Mouse (Mus musculus): ENCODE data around the gene Rhou.

Gene Rhou

DNA sequence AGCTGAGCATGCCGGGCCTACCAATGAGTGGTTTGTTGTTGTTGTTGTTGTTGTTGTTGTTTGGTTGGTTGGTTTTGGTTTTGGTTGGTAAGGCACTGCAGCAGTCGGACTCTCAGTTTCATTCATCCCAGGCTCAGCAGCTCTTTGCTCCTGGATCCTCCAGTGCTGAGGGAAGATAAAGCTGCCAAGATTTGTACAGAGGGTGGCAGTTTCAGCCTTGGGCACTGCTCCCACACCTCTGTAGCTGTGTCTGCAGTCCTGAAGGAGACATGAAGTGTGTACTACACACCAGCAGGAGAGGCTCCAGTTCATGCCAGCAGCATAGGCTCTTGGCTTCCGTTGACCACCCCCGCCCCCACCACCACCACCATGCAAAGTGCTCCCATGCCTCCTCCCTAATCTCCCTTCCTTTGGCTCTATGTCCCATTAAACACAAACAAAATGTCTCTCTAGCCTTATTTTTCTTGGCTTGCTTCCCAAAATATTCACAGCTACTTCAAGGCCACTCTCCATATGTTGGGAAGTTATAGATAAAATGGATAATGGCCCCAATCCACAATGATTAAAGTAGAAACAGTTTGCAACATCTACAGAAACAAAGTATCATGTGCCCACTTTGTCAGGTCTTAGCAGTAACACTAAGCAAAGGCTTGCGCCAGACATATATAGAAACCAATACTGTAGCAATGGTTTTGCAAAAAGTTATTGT is 2.2 kb upstream of the Rhou start:
- no peak for DNase-seq

- no peak for DNase-seq
These were observed 1.1 kb upstream of the Rhou start for GRCm38 (mm10) chr8:123652641-123653040.

GRCm38 (mm10) chr8:123653994-123654569 is 353 bp downstream of the Rhou start:
- peak; percentile 43 for DNase-seq

GRCm38 (mm10) chr8:123654763-123655162 is 1.0 kb downstream of the Rhou start:
- no peak for DNase-seq

- DNase-seq = no peak
These were observed 1.6 kb downstream of the Rhou start for GRCm38 (mm10) chr8:123655351-123655779.

GRCm38 (mm10) chr8:123657826-123658225 is 4.1 kb downstream of the Rhou start:
- DNase-seq = no peak

DNA sequence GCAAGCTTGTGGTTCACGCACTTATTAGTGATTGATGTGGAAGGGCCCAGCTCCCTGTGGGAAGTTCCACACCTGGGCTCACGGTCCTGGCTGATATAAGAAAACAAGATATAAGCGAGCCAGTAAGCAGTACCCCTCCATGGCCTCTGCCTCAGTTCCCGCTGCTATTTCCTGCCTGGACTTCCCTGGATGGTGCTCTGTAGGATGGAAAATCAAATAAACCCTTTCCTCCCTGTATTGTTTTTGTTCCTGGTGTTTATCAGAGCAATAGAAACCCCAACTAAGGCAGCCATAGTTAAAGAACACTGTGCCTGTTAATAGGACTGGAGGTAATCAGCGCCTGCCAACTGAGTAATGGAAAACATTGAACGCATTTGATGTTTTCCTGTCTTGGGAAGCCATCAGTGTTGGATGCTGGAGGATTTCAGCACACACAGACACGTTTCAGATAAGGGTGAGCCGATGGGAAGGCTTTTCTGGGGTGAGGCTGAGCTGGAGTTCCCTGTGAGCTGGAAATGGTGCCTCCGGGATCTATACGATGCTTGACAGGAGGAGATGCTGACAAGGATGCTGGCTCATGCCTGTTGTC is 5.8 kb downstream of the Rhou start:
- DNase-seq = no peak

GRCm38 (mm10) chr8:123661515-123661914 is 7.8 kb downstream of the Rhou start:
- no peak for DNase-seq

GRCm38 (mm10) chr8:123665580-123665979 is 11.9 kb downstream of the Rhou start:
- no peak for DNase-seq

DNA sequence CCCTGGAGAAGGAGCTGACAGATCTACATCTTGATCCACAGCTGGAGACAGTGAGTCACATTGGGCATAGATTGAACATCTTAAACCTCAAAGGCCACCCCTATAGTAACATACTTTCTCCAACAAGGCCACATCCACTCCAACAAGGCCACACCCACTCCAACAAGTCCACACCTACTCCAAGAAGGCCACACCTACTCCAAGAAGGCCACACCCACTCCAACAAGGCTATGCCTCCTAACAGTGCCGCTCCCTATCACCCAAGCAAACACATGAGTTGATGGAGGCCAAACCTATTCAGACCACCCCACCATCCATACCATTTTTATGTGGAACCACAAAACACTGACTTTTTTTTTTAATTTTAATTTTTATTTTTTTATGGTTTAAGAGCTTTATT is 13.1 kb downstream of the Rhou start:
- DNase-seq = no peak

DNA sequence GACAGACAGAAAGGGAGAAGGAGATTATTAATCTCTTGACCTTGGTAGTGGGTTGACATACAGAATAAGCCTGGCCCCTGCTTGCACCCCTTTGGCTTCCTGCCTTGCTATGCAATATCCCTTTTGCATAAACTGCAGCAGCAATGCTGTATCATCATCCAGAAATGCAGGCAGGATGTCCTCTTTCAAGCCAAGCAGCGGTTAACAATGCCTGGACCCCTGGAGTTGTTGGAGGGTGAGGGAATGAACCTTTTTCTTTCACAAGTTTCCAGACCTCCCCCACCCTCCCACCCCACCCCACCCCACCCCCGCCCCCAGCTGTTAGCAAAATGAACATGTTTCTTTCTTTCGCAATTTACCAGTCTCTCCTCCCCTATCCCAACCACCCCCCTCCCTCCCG is 15.0 kb downstream of the Rhou start:
- no peak for DNase-seq

DNA sequence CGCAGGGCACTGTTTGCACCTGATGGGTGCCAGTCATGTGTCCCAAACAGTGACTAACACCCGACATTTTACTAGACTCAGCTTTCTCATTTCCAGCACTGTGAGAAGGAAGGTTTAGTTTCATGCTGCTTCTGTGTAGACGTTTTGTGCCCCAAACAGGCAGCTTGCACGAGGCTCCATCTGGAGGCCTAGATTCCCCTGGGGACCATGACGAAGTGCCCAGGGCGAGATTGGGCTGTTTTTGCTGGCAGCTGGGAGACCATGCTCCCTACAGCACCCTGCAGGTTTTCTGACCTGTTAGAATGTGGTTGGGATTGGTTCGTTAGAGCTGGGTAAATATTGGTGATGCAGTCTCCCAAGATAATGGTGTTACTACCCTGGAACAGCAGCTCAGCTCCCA is 17.0 kb downstream of the Rhou start:
- no peak for DNase-seq

DNA sequence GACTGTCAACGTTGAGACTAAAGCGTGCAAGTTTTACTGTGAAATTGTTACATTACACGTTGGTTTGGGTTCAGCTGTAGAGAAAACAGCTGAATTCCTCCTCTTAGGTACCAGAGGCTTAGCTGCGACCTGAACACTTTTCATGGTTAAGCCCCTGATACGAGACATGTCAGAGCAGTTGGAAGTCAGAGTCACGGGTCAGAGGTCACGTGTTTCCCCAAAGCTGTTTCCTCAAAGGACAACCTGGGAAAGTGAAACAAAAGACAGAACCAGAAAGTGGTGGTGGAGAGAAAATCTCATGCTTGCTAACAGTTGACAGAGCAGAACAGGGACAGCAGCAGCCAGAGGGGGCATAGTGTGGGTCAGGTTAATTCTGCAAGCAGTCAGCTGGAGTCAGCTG is 17.7 kb downstream of the Rhou start:
- no peak for DNase-seq

GRCm38 (mm10) chr8:123672648-123673047 is 18.9 kb downstream of the Rhou start:
- DNase-seq = no peak

- no peak for DNase-seq
These were observed 21.9 kb downstream of the Rhou start for GRCm38 (mm10) chr8:123675611-123676010.

- DNase-seq = no peak
These were observed 24.7 kb downstream of the Rhou start for GRCm38 (mm10) chr8:123678390-123678789.

DNA sequence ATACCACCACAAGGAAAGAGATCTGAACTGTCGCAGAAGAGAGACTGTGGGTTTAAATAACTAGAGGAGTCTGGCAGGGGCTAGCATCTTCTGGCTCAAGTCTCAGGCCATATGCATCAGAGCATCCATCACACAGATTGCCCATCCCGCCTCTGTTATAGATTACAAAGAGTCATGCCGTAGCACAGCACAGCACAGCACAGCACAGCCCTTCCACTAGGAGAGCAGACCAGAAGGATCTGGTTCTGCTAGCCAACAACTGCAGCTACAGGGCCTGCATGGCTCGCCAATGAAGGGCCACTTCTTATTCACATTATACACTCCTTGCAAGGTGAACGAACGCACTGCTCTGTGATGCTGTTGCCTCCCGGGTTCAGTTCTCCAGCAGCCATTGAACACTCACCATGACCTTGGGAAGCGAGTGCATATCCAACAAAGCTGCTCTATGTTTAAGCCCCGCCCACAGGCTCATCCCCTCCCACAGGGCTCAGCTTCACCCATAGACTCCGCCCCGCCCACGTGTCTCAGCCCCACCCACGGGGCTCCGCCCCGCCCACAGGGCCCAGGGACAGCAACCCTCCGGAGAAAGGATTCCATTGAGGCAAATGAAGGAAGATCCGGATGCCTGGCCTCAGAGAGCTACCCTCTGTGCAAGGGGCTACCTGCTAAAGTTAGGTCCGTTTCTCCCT is 28.5 kb downstream of the Rhou start:
- no peak for DNase-seq

GRCm38 (mm10) chr8:123683321-123683720 is 29.6 kb downstream of the Rhou start:
- no peak for DNase-seq

DNA sequence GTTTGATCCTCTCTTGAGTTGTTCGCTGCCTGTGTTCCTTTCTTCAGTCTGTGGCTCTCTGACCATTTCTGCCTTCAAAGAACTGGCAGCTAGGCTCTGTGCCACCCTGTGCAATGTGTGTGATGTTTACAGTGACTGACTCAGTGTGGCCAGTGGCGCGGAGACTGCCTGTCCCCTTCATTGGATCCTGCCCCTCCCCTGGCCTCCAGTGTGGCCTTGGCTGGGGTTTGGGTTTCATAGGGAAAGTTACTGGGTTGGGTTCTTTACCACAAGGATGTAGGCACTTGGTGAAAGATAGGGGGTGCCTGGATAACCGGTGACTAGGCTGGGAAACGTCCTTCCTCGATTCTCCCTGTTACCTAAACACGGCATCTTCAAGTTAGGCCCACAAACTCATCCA is 31.1 kb downstream of the Rhou start:
- DNase-seq = no peak

DNA sequence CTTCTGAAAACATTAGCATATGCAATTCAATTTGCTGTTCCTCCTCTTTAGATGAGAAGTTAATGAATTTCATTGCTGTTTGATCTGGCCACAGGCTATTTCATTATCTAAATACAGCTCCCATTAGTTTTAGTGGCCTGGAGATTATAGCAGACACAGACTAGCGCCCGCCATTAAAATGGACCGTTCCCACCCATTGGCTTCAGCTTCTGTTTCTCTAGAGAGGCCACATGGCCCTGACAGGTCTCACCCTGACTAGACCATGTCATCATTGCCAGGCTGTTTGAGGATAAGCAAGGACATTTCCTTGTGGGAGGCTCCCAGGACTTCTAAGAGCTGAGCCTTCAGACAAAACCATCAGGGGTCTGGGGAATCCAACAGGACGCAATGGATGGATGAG is 31.7 kb downstream of the Rhou start:
- no peak for DNase-seq

GRCm38 (mm10) chr8:123687826-123688225 is 34.1 kb downstream of the Rhou start:
- no peak for DNase-seq

DNA sequence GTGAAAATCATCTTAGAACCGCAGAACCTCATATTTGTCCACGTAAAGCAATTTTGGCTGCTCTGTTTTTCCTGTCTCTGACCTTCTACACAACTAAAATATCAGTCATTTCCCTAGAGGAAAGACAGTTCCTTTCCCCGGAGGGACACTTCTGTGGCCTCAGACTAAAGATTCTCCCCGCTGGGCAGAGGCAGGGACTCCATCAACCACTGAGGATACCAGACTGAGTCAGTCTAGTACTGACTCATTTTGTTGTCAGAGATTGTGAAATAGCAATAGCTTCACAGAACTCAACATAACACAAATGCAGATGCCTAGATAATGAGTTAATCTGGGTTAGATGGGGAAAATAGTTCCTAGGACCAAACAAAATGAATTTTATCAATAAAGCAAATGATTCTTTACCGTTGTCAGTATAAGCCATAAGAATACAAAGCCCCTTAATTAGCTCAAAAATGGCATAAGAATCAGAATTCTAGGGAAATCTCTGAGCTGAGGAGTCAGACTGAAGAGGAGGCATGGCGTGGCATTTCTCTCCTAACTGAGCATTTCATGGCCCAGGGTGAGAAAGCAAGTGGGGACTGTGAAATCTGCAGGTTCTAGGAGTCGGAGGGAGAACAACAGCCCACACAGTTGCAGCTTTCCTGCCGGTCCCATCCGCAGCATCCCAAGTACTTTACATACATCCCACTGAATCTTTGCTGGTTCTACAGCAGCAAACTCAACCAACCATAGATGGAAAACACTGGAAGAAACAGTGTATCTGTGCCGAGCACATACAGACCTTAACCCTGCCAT is 38.6 kb downstream of the Rhou start:
- DNase-seq = no peak

DNA sequence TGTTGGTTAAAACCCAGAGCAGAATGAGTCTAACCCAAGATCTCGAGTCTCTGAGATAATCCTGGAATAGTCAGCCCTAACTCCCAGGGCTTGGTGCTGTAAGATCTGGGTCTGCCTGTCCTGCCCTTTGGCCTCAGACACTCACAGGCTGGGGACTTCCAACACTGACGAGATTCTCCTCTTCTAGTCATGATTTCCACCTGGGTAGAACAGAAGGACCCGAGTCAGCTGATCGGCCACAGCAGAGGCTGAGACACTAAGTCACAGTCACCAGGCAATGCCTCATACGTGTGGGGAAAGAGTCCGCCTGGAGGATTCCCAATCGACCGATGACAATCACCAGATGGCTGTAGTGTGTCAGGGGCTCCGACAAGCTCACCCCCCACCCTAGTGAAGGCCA is 42.4 kb downstream of the Rhou start:
- no peak for DNase-seq
